In genomic region chr6:125147329-125147728, GRCm38 (mm10) we compare ENCODE assay signal across 9 mouse cellular contexts. TPM values are rescaled to one million over a fixed set of nuclear protein-coding genes. Genes with fewer than 3 reads are reported as not detected.
DNase-seq lines count a peak whose midpoint lies in the region; ATAC-seq and TF ChIP-seq lines count a peak whose summit lies in the region.
"Had no signal": no experiment of that assay in that cellular context is flagged by ENCODE, and none has a peak within 500 bp of the region (broad histone marks: within the 10 kb centered on the region; RNA-seq: fewer than 3 reads in every experiment).

No protein-coding gene starts in this region.

- peak overlapping the region; percentile 89 for H3K27ac ChIP-seq in cerebellum, adult 2 months (ENCODE audit: insufficient read depth, low read length)
- H3K27ac ChIP-seq in liver, embryonic 11.5 days (ENCODE audit: low read depth, low read length), result peak overlapping the region; percentile 2; the same call in 1 of the 2 replicates
- no peak overlapping the region for H3K27ac ChIP-seq in liver, postnatal 0 days (ENCODE audit: low read depth)
- no peak overlapping the region for H3K27ac ChIP-seq in intestine, embryonic 15.5 days
- 0 out of 2 replicates have a peak overlapping the region, but pooled peaks have one; percentile 90 for H3K27ac ChIP-seq in neural tube, embryonic 15.5 days (replicated peaks)
- H3K27ac ChIP-seq: liver, embryonic 14.5 days had no signal

- TF ChIP-seq EP300 in liver, postnatal 0 days (IDR thresholded peaks at IDR 0.05; ENCODE audit: low read depth), result no peak

- ATAC-seq in cerebellum, adult (ENCODE audit: insufficient number of reproducible peaks, low FRiP score, low TSS enrichment), result no peak
- no peak for ATAC-seq in liver, embryonic 11.5 days (replicated peaks; ENCODE audit: low FRiP score)
- ATAC-seq in liver, postnatal 0 days, result no peak
- no peak for ATAC-seq in intestine, embryonic 15.5 days
- ATAC-seq in neural tube, embryonic 15.5 days (ENCODE audit: low FRiP score), result no peak
- ATAC-seq in CD4-positive, CD25-positive, alpha-beta regulatory T cell, adult 4 months, result no peak

- H3K9me3 ChIP-seq in liver, embryonic 11.5 days (ENCODE audit: control insufficient read depth, low read length), result no peaks in the 10 kb centered on the region
- H3K9me3 ChIP-seq in liver, postnatal 0 days (ENCODE audit: low read length), result no peaks in the 10 kb centered on the region
- no peaks in the 10 kb centered on the region for H3K9me3 ChIP-seq in intestine, embryonic 15.5 days
- H3K9me3 ChIP-seq in neural tube, embryonic 15.5 days (replicated peaks), result no peaks in the 10 kb centered on the region

- H3K4me1 ChIP-seq in cerebellum, adult 2 months (ENCODE audit: control insufficient read depth, insufficient read depth, low read length), result peaks cover 28% of the 10 kb centered on the region
- peaks cover 48% of the 10 kb centered on the region for H3K4me1 ChIP-seq in liver, embryonic 11.5 days (replicated peaks; ENCODE audit: control insufficient read depth, insufficient read depth, low read length)
- peaks cover 31% of the 10 kb centered on the region for H3K4me1 ChIP-seq in liver, postnatal 0 days (ENCODE audit: insufficient read depth)
- peaks cover 40% of the 10 kb centered on the region for H3K4me1 ChIP-seq in intestine, embryonic 15.5 days (replicated peaks)
- H3K4me1 ChIP-seq in neural tube, embryonic 15.5 days, result peaks cover 55% of the 10 kb centered on the region

- H3K27me3 ChIP-seq in cerebellum, adult 2 months (ENCODE audit: control insufficient read depth, insufficient read depth, low read length), result no peaks in the 10 kb centered on the region
- no peaks in the 10 kb centered on the region for H3K27me3 ChIP-seq in liver, embryonic 11.5 days (replicated peaks; ENCODE audit: control insufficient read depth, insufficient read depth, low read length)
- no peaks in the 10 kb centered on the region for H3K27me3 ChIP-seq in liver, postnatal 0 days (ENCODE audit: insufficient read depth, low read length)
- no peaks in the 10 kb centered on the region for H3K27me3 ChIP-seq in intestine, embryonic 15.5 days (replicated peaks)
- no peaks in the 10 kb centered on the region for H3K27me3 ChIP-seq in neural tube, embryonic 15.5 days (replicated peaks)

- H3K4me2 ChIP-seq in liver, embryonic 11.5 days, result peak overlapping the region; percentile 98
- H3K4me2 ChIP-seq in liver, postnatal 0 days (ENCODE audit: low read depth, low read length), result no peak overlapping the region
- peak overlapping the region; percentile 74; the same call in 1 of the 2 replicates for H3K4me2 ChIP-seq in intestine, embryonic 15.5 days (replicated peaks)
- peak overlapping the region; percentile 92 for H3K4me2 ChIP-seq in neural tube, embryonic 15.5 days

- DNase-seq in cerebellum, adult 2 months, result peak in 1 of 2 experiments; percentile 36
- DNase-seq in liver, embryonic 11.5 days (ENCODE audit: low spot score), result no peak
- DNase-seq in liver, postnatal 0 days, result no peak
- no peak for DNase-seq in right cerebral cortex, adult 18-20 months

- H3K36me3 ChIP-seq in liver, embryonic 11.5 days (ENCODE audit: control insufficient read depth, insufficient read depth, low read length), result peaks cover 16% of the 10 kb centered on the region
- H3K36me3 ChIP-seq in liver, postnatal 0 days (replicated peaks; ENCODE audit: insufficient read depth, low read length), result peaks cover 15% of the 10 kb centered on the region
- peaks cover 14% of the 10 kb centered on the region for H3K36me3 ChIP-seq in intestine, embryonic 15.5 days
- H3K36me3 ChIP-seq in neural tube, embryonic 15.5 days, result peaks cover 33% of the 10 kb centered on the region

- no peak overlapping the region for H3K9ac ChIP-seq in liver, embryonic 11.5 days (ENCODE audit: low read depth, low read length)
- H3K9ac ChIP-seq in liver, postnatal 0 days (replicated peaks), result no peak overlapping the region
- peak overlapping the region; percentile 5; the same call in 1 of the 2 replicates for H3K9ac ChIP-seq in intestine, embryonic 15.5 days
- peak overlapping the region; percentile 71 for H3K9ac ChIP-seq in neural tube, embryonic 15.5 days (replicated peaks)
- H3K9ac ChIP-seq: liver, embryonic 14.5 days had no signal

- 10% methylated on average over 10 of the region's 10 CpGs for WGBS in cerebellum, adult 2 months
- WGBS in liver, embryonic 11.5 days, result 69% methylated on average over 10 of the region's 10 CpGs
- 74% methylated on average over 10 of the region's 10 CpGs for WGBS in liver, postnatal 0 days (ENCODE audit: insufficient replicate concordance)
- WGBS in intestine, embryonic 15.5 days, result 54% methylated on average over 10 of the region's 10 CpGs
- WGBS in neural tube, embryonic 15.5 days, result 37% methylated on average over 10 of the region's 10 CpGs

- no peak for TF ChIP-seq CTCF in cerebellum, adult 2 months (IDR thresholded peaks at IDR 0.05; ENCODE audit: borderline replicate concordance, insufficient read depth, low read depth, low read length)
- no peak for TF ChIP-seq CTCF in liver, postnatal 0 days (IDR thresholded peaks at IDR 0.05; ENCODE audit: low read depth)

- TF ChIP-seq POLR2A in cerebellum, adult 2 months (IDR thresholded peaks at IDR 0.05; ENCODE audit: borderline replicate concordance, insufficient read depth, low read length), result no peak

- peak overlapping the region; percentile 72 for H3K4me3 ChIP-seq in cerebellum, adult 2 months (replicated peaks; ENCODE audit: insufficient read depth, low read depth, low read length)
- peak overlapping the region; percentile 78; the same call in 1 of the 2 replicates for H3K4me3 ChIP-seq in liver, embryonic 11.5 days (ENCODE audit: low read depth, low read length)
- H3K4me3 ChIP-seq in liver, postnatal 0 days (ENCODE audit: low read depth, low read length), result no peak overlapping the region
- no peak overlapping the region for H3K4me3 ChIP-seq in intestine, embryonic 15.5 days (replicated peaks)
- H3K4me3 ChIP-seq in neural tube, embryonic 15.5 days (replicated peaks), result peak overlapping the region; percentile 80

RNA-seq across cellular contexts. Expression of gene Iffo1, which starts 2.3 kb away (rescaled TPM):
- polyA plus RNA-seq in cerebellum, adult 2 months (2012; rRNA removed), result 95.4 and 96.0 TPM in 2 replicates
- polyA plus RNA-seq in liver, embryonic 11.5 days (2014; fragmentation: Nextera tagmentation; extraction: Ambion mirVana), result 7.7 and 9.9 TPM in 2 replicates
- polyA plus RNA-seq in liver, postnatal 0 days (2015; fragmentation: Nextera tagmentation; extraction: Ambion mirVana), result 4.2 and 4.8 TPM in 2 replicates
- 6.9 and 7.2 TPM in 2 replicates for polyA plus RNA-seq in intestine, embryonic 15.5 days (2015; fragmentation: Nextera tagmentation; extraction: Ambion mirVana)
- polyA plus RNA-seq in neural tube, embryonic 15.5 days (2015; fragmentation: Nextera tagmentation; extraction: Ambion mirVana), result 20.1 and 24.6 TPM in 2 replicates
- polyA plus RNA-seq in CD4-positive, CD25-positive, alpha-beta regulatory T cell, adult 4 months (2017; shearing (Covaris generic)), result 10 to 100 TPM in 1 of 2 experiments, 1 to 10 TPM in 1; 9.5 to 10.6 TPM

RNA-seq across cellular contexts. Expression of gene Nop2, which starts 15.6 kb away (rescaled TPM):
- 24.5 and 24.9 TPM in 2 replicates for polyA plus RNA-seq in cerebellum, adult 2 months (2012; rRNA removed)
- 114 and 125 TPM in 2 replicates for polyA plus RNA-seq in liver, embryonic 11.5 days (2014; fragmentation: Nextera tagmentation; extraction: Ambion mirVana)
- polyA plus RNA-seq in liver, postnatal 0 days (2015; fragmentation: Nextera tagmentation; extraction: Ambion mirVana), result 23.2 and 24.8 TPM in 2 replicates
- polyA plus RNA-seq in intestine, embryonic 15.5 days (2015; fragmentation: Nextera tagmentation; extraction: Ambion mirVana), result 68.1 and 70.3 TPM in 2 replicates
- 47.8 and 58.0 TPM in 2 replicates for polyA plus RNA-seq in neural tube, embryonic 15.5 days (2015; fragmentation: Nextera tagmentation; extraction: Ambion mirVana)
- 10 to 100 TPM; 51.5 to 59.7 TPM for polyA plus RNA-seq in CD4-positive, CD25-positive, alpha-beta regulatory T cell, adult 4 months (2017; shearing (Covaris generic))

RNA-seq across cellular contexts. Expression of gene Gapdh, which starts 18.9 kb away (rescaled TPM):
- polyA plus RNA-seq in cerebellum, adult 2 months (2012; rRNA removed), result 5,061 and 5,782 TPM in 2 replicates
- 2,450 and 2,526 TPM in 2 replicates for polyA plus RNA-seq in liver, embryonic 11.5 days (2014; fragmentation: Nextera tagmentation; extraction: Ambion mirVana)
- polyA plus RNA-seq in liver, postnatal 0 days (2015; fragmentation: Nextera tagmentation; extraction: Ambion mirVana), result 1,355 and 1,565 TPM in 2 replicates
- 2,230 and 2,316 TPM in 2 replicates for polyA plus RNA-seq in intestine, embryonic 15.5 days (2015; fragmentation: Nextera tagmentation; extraction: Ambion mirVana)
- polyA plus RNA-seq in neural tube, embryonic 15.5 days (2015; fragmentation: Nextera tagmentation; extraction: Ambion mirVana), result 1,563 and 1,690 TPM in 2 replicates
- polyA plus RNA-seq in CD4-positive, CD25-positive, alpha-beta regulatory T cell, adult 4 months (2017; shearing (Covaris generic)), result 100 to 1,000 TPM; 215 to 384 TPM

RNA-seq across cellular contexts. Expression of gene Ncapd2, which starts 44.2 kb away (rescaled TPM):
- 80.8 and 85.4 TPM in 2 replicates for polyA plus RNA-seq in cerebellum, adult 2 months (2012; rRNA removed)
- polyA plus RNA-seq in liver, embryonic 11.5 days (2014; fragmentation: Nextera tagmentation; extraction: Ambion mirVana), result 150 and 158 TPM in 2 replicates
- polyA plus RNA-seq in liver, postnatal 0 days (2015; fragmentation: Nextera tagmentation; extraction: Ambion mirVana), result 33.5 and 39.1 TPM in 2 replicates
- polyA plus RNA-seq in intestine, embryonic 15.5 days (2015; fragmentation: Nextera tagmentation; extraction: Ambion mirVana), result 83.3 and 96.9 TPM in 2 replicates
- polyA plus RNA-seq in neural tube, embryonic 15.5 days (2015; fragmentation: Nextera tagmentation; extraction: Ambion mirVana), result 38.2 and 56.6 TPM in 2 replicates
- polyA plus RNA-seq in CD4-positive, CD25-positive, alpha-beta regulatory T cell, adult 4 months (2017; shearing (Covaris generic)), result 10 to 100 TPM; 22.6 to 49.4 TPM

RNA-seq across cellular contexts. Expression of gene Mrpl51, which starts 44.3 kb away (rescaled TPM):
- polyA plus RNA-seq in cerebellum, adult 2 months (2012; rRNA removed), result 61.6 and 70.4 TPM in 2 replicates
- 287 and 311 TPM in 2 replicates for polyA plus RNA-seq in liver, embryonic 11.5 days (2014; fragmentation: Nextera tagmentation; extraction: Ambion mirVana)
- 210 and 215 TPM in 2 replicates for polyA plus RNA-seq in liver, postnatal 0 days (2015; fragmentation: Nextera tagmentation; extraction: Ambion mirVana)
- polyA plus RNA-seq in intestine, embryonic 15.5 days (2015; fragmentation: Nextera tagmentation; extraction: Ambion mirVana), result 267 and 273 TPM in 2 replicates
- polyA plus RNA-seq in neural tube, embryonic 15.5 days (2015; fragmentation: Nextera tagmentation; extraction: Ambion mirVana), result 156 and 167 TPM in 2 replicates
- polyA plus RNA-seq in CD4-positive, CD25-positive, alpha-beta regulatory T cell, adult 4 months (2017; shearing (Covaris generic)), result 10 to 100 TPM; 67.5 to 77.7 TPM

Comparison
In these comparisons a context has a peak if more than half of its experiments do, and no peak if none do; other contexts are left out.
1. H3K27ac ChIP-seq: peak in cerebellum, adult 2 months (single experiment), liver, embryonic 11.5 days (single experiment) and neural tube, embryonic 15.5 days (single experiment); none in liver, postnatal 0 days (single experiment) and intestine, embryonic 15.5 days (single experiment).
2. H3K4me3 ChIP-seq: peak in cerebellum, adult 2 months (single experiment), liver, embryonic 11.5 days (single experiment) and neural tube, embryonic 15.5 days (single experiment); none in liver, postnatal 0 days (single experiment) and intestine, embryonic 15.5 days (single experiment).
3. H3K9ac ChIP-seq: peak in intestine, embryonic 15.5 days (single experiment) and neural tube, embryonic 15.5 days (single experiment); none in liver, embryonic 11.5 days (single experiment) and liver, postnatal 0 days (single experiment).